Mouse (Mus musculus): ENCODE results near the gene Gm17949. TPM values are rescaled to one million over a fixed set of nuclear protein-coding genes. Genes with fewer than 3 reads are reported as not detected.

The Gm17949 gene
- total RNA-seq (2021) = not detected in 2 replicates
- long read RNA-seq, experiment 1 = 0 reads
- long read RNA-seq, experiment 2 = 0 reads

DNA sequence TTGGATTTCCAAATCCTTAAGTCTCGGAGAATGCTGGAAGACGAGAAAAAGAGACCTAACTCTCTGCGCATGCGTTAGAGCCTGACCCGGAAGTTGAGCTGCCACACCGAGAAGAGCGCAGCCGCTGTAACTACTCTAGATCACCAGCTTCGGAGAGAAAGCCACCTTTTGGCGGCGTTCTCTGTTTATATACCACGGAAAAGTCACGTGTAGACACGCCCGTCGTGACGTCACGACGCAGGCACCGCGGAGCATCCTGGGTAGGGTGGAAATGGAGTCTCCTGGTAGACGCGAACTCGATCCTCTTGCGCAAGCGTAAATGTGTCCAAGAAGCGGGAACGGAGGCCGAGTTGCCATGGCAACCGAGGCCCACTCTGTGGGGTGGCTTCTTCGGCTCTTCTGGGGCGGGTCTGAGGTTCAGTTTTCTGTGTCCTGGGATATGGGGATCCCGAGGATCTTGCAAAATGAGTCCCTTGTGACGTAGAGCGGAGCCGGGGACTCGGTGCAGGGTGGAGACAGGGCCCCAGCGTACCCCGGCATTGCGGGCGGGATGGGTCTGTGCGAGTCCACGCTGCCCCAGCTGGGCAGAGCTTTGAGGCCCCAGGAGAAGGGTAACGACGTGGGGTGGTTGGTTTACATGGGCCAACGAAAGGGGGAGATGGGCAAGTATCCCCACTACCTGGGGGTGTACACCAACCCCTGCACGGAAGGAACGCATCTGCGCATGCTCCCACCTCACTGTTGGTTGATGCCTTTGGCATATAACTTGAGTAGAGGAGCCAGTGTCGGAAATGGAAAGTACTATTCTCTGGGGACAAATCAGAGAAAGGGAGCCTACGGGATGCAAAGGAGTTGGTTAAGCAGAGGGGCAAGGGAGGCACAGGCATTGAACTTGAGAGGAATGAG is at the start of gene Gm17949, which contains the start of gene Gtf2f1:
TSS of gene Gm17949 (plus strand) at position 234 of the 906 bp plus-strand sequence.
TSS of gene Gtf2f1 (minus strand) at position 53 of the 906 bp plus-strand sequence.
- peak; percentile 96 for DNase-seq

DNA sequence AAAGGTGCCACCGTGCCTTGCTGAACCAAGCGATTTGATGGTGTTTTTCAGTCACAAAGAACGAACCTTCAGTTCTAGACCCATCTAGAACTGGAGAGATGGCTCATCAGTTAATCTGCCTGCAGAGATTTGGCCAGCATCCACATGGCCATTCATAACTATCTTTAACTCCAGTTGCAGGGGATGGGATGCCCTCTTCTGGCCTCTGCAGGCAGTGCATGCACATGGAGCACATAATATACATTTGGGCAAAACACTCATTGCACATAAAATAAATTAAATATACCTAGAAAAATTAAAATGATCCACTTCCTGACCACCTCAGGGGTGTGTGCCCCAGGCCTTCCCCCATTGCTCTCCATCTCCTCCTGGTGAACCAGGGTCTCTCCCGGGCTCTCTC is 49.4 kb upstream of the Gm17949 start:
- DNase-seq = no peak

DNA sequence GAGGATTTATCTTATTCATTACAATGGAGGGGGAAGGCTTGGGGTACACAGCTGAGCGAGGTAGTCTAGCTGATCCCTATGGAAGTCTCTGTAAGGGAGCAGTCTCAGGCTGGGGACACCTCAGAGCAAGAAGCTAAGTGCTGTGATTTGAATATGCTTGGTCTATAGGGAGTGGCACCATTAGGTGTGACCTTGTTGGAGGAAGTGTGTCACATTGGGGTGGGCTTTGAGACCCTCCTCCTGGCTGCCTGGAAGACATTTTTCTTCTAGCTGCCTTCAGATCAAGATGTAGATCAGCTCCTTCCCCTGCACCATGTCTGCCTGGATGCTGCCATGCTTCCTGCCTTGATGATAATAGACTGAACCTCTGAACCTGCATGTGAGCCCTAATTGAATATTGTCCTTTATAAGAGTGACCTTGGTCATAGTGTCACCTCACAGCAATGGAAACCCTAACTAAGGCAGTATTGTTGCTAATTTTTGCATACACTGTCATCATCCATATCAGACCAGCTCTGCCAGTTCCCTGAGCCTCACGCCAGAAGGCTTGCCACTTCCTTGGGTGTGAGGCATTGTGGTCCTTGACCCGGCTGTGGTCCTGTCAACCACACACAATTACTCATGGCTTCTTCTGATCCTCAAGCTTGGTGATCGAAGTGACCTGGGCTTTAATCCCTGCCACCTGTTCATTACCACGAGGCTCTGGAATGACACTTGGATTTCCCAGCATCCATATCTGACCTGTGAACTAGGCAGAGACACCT is 48.4 kb upstream of the Gm17949 start:
- no peak for DNase-seq

DNA sequence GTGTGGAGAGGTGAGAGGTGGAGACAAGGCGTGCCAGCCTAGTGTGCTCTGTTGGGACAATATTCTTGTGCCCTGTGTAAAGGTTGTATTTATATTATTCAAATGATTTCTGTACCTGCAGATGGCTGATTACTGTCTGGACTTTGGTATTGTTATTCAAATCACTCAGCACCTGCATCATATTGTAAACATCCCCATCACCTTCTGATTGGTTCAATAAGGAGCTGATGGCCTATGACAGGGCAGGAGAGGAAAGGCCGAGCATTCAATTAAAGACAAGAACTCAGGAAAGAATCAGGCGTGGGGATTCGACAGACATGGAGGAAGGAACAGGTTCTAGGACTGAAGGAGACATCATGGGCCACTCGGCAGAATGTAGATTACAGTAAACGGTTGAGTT is 47.6 kb upstream of the Gm17949 start:
- no peak for DNase-seq

DNA sequence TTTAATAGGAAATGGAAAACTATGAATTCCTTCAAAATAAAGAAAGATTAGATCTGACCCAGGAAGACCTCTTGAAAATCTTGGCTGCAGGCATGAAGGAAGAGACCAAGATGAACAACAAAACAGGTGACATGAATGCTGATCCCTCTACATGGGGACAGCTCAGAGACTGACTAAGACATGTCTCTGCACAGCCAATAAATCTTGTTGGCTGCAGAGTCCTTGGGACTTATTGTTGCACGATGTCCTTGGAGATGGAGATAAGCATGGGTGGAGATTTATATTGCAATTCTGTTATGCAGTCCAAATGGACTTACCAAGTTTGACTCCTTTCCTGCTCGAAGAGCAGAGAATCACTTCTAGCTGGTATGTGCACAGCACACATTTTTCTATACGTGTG is 41.9 kb upstream of the Gm17949 start:
- peak; percentile 56 for DNase-seq

DNA sequence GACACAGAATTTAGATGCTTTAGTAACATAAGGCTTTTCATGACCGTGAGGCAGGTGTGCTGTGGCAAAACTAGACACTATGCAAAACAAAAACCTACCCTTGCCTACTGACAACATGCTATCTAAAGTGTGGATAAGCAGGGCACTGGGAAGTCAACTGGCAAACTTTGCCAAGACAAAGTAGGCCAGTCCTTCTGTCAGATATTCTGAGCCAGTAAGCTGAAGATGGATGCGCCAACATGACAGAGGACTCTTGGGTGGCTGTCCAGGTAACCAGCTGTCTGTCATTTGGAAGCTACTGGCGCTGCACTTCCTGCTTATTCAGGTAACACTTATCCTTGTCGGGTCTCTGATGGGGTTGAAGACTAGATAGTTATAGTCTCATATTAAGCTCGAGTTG is 41.2 kb upstream of the Gm17949 start:
- DNase-seq = no peak

DNA sequence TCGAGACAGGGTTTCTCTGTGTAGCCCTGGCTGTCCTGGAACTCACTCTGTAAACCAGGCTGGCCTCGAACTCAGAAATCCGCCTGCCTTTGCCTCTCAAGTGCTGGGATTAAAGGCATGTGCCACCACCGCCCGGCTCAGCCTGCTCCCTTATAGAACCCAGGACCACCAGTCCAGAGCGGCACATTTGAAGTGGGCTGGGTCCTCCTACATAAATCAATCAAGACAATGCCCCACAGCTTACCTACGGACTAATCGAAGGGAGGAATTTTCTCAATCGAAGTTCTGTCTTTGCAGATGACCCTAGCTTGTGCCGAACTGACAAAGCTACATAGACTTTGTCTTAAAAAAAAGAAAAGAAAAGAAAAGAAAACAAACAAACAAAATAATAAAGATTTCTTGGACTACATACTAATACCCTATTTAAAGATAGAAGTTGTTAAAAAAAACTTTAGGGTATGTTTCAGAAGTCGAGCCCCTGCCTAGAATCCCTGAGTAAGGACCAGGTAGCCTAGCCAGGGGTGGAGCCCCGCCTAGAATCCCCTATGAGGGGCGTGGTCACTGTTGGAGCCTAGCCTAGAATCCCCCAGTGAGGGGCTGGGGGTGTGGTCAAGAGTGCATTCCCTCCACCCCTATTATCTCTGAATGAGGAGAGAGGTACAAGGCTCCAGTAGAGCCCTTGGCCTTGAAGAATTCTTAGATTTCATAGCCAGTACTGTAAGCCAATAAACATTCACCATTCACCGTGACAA is 37.1 kb upstream of the Gm17949 start:
- no peak for DNase-seq

DNA sequence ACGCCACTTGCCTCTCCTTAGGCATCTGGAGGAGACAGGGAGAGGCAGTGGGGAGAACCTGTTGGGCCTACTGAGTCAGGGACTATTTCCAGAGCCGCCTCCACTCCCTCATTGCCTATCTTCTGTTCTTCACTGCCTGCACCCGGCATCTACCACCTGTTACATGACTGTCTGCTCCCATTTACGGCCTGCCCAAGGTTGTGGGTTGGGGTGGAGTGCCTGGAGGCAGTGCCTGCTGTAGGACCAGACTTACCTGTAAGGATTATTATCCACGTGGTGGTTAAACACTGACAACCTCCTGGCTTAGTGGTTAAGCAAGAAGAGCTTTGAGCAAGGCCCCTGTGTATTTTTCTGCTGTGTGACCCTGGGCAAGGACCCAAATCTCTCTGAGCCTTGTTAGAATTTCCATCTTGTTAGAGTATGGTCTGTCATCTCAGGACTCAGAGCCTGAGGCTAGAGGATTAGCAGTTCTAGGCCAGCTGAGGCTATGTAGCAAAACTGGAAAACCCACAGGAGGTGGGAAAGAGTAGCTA is 36.5 kb upstream of the Gm17949 start:
- peak; percentile 41 for DNase-seq

DNA sequence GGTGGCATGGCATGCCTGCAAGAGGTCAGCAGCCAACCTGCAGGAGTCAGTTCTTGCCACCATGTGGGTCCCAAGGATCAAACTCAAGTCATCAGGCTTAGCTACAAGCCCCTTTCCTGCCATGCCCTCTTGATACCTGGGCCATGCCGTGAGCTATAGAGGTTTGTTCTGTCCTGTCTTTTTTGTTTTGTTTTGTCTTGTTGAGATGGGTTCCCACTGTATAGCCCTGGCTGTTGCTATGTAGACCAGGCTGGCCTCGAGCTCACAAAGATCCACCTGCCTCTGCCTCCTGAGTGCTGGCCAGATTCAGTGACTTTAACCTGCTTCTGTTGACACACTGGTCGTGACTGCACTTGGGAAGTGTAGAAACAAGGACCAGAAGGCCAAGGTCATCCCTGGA is 35.9 kb upstream of the Gm17949 start:
- DNase-seq = no peak

DNA sequence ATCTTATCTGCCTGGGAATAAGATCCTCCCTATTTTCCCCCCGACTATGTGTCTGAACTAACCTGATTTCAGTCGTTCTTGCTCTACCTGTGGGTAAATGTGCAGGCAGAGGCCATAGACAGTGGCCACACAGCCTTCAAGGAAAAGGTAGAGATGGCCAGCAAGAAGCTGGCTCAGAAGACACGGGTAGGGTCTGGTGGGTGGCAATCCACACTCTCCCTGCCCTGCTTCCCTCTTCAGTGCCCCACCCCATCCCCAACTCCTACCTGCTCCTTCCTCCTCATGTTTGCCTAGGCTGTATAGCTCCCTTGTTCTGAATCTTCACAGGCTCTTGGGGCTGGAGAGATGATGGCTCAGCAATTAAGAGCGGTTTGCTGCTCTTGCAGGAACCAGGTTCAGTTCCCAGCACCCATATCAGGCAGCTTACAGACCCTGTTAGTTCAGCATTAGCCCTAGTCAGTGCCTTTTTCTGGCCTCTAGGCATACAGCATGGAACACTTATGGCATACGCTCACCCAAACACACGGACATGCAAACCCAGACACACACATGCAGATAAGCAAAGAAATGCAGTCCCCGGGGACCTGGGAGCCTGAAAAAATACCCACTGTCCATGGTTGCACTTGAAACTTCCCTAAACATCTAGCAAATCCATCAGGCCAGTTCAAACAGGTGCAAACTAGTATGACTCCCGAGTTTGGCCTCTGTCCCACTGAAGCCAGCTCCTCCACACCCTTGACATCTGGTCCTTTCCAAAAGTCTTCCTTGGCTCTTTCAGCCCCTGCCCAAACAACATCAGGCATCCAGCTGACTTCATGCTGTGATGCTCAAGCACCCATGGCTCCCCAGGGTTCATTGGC is 34.5 kb upstream of the Gm17949 start:
- DNase-seq = no peak

DNA sequence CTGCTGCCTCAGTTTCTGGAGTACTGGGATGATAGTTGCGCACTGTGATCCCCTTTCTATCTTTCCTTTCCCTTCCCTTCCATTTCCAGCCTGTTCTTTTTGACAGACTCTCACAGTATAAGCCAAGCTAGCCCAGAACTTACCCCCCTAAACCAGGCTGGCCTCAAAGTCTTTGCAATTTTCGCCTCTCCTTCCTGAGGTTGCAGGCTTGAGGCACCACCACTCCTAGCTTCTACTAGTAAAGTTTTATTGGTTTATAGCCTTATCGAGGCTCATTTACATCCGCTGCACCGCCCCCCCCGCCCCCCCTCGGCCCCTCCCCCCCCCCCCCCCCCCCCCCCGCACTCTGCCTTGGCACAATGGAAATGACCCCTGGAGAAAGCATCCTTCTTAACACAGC is 31.7 kb upstream of the Gm17949 start:
- DNase-seq = no peak

DNA sequence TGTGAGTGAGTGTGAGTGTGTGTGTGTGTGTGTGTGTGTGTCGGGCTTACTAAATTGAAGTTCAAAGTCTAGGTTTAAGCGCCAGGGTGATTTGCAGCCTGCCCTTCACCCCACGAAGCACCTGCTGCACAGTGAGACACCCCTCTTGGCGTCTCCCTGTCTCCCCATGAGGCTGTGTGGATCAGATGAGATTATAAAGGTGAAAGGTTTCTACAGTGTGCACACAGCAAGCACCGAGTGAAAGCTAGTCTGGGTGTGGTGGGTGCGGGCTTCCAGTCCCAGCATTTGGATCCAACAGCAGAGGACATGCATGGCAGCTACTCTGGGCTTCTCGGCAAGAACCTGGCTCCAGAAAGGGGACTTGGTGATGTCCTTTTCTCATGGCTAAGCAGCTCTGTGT is 30.2 kb upstream of the Gm17949 start:
- DNase-seq = peak; percentile 1

DNA sequence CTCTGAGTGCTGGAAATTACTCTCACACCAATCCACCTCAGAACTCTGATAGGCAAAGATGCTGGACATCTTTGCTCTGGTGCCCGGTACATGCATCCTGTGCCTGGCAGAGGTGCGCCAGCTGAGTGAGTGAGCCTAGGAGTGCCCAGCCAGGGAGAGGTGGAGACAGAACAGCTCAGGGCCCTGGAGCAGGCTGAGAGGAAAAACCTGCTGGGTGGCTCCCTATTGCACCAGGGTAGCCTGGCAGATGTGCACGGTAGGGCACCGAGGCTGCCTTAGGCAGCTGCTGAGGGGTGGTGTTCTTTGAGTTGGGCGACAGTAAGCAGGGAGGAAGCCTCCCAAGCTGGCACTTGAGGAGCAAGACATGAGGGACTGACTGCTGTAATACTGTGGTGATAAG is 29.3 kb upstream of the Gm17949 start, which contains the start of gene Acer1:
TSS of gene Acer1 (minus strand) at position 114 of the 400 bp plus-strand sequence.
- DNase-seq = peak; percentile 2

DNA sequence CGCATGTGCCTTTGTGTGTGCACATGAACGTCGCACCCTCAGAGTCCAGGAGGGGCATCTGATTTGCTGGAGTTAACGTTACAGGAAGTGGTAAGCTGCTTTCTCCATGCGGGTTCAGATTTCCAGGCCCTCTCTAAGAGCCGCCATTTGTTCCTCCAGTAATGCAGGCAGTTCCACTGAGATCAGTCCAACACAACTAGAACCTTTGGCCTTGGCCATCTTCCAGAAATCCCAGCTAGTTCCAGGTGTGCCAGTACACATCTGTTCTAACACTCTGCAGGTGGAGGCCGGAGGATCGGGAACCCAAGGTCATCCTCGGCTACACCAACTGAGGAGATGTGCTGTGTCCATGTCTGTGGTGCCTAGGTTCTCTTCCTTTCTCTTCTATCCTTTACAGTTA is 26.4 kb upstream of the Gm17949 start:
- peak; percentile 1 for DNase-seq

DNA sequence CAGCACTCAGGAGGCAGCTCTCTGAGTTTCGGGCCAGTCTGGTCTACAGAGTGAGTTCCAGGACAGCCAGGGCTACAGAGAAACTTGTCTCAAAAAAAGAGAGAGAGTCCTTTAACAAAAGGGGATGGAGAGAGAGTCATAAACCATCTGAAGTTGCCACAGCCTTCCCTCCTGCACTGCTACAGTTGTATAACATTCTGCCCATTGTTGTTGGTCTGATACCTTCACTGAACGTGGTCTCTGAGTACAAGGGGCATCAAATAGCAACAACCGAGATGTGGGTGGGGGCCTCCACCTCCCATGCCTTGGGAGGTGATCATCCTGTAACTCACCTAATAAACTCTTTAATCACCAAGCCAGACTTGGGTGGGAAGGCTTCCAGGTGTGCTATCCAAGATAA is 25.6 kb upstream of the Gm17949 start:
- DNase-seq = no peak

DNA sequence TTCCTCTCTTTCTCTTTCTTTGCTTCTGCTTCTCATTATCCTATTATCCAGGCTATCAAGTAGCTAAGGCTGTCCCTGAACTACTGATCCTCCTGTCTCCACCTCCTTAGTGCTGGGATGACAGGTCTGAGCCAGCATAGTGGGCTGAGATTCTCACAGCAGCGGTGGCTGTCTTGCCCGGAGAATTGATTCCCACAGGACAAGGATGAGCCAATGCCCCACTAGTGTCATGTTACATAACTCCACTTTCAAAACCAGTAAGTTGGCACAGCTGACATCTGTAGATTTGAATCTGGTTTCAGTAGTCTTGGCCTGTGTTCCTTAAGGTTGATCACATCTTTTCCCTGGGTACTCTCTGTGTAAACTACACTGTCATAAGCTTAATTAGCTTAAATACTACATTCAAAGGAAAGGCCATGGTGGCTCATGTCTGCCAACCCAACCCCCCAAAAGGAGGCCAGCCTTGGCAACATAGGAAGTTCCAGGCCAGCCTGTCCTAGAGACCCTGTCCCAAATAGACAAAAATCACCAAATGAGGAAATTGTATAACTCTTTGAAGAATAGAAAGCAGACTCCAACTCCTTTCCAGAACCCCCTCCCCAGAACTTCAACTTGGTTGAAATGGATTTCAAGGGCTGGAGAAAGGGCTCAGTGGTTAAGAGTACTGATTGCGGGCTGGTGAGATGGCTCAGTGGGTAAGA is 25.0 kb upstream of the Gm17949 start:
- peak; percentile 2 for DNase-seq

DNA sequence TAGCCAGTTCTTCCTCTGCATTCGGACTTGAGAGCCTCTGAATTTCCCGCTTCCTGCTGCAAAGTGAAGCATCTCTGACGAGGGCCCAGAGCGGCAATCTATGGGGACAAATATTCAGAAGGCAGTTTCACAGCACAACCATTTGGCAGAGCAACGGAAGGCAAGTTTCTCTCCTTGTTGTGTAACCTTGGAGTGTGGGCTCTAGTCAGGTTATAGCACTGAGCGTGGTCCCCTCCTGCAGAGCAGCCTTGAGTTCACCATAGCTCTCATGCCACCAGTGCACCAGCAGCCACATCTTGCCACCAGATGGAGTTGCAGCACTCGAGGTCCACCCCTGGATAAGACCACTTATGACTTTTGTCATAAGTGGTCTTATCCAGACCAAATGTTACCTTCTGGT is 22.8 kb upstream of the Gm17949 start:
- peak; percentile 6 for DNase-seq

DNA sequence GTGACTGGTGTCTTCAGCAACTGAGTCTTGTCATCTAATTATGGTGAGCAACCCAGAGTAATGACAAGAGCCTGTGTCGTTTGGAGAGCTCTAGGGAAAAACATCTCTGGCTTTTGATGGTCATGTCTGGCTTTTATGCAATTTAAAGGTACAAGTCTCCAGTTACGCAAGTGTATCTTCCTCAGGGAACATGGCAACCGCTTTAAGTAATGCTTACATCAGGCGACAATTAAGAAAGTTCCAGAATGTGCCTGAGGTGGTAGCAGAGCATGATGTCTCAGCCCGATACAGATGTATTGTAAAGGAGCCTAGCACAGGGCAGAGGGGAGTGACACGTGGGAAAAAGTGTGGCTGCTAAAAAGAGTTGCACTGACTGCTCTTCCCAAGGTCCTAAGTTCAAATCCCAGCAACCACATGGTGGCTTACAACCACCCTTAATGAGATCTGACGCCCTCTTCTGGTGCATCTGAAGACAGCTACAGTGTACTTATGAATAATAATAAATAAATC is 22.3 kb upstream of the Gm17949 start:
- peak; percentile 1 for DNase-seq

DNA sequence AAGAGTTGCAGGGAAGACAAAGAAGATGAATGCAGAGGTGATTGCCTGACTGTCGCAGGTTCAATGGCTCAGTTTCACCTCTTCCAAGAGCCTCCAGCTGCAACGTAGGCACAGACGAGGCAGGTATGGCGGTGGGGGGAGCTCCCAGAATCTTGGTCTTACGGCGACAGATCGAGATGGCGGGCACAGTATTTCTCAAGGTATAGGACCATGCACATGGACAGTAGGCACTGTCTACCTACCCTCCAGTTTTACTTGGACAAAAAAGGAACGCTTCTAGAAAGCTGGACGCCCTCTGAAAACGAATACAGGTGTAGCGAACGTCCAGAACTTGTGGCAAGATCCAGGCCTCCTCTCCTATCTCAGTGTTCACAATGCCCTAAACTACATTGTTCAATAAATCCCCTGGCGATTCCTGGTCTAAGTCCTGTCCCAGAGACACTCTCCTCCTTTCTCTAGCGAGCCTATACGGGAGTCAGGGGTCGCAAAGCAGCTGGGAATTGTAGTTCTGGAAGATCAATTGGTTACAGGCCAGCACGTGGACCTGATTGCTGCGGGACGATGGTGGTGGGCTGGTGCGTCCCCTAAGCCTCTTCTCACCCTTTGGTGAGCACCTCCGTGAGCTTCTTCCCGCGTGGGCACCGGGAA is 21.7 kb upstream of the Gm17949 start:
- DNase-seq = peak; percentile 80

All from adrenal gland, postnatal 14 days (tissue).